Mouse (Mus musculus) layer of hippocampus, adult 9-11 months (tissue): Measurements from ENCODE around the gene Exosc5.
A peak's percentile ranks its signal among the peaks of the same experiment; 100 is the strongest.

Experiments used
- DNase-seq: peaks from one replicate; pipeline ENCODE4 v3.0.0; 2022

Exosc5 gene

DNA sequence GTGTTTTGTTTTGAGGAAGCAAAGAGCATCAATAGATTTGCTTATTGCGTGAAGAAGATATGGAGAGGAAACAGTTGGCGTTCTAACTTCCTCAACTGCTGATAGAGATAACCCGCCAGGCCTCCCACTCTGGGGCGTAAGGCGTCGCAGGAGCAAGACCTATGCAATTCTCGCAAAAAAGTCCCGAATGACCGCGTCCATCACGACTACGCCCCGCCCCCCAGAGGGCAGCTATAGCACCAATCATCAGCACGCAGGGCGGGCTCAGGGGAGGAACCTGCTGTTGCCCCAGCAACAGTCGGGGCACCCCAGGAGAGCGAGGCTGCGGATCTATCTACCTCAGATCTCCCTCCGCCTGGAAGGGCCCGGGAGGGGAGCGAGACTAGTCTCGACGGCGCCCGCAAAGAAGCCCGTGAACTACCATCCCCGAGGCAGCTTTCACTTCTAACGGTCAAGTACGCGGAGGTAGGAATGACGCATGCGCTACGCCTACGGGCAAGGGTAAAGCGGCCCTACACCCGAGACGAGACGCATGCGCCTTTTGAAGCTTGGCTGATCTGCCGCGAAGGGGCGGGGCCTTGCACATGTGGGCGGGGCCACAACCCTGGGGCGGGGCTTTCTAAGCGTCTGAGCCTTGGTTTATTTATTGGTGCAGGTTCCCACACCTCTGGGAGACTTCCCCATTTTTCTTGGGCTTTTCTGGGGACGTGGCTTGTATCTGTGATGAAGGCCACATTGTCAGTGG is 21.7 kb downstream of the Exosc5 start, which contains the start of gene B9d2:
Gene B9d2, plus strand, starts transcription at position 267 of the 745 bp plus-strand sequence.
- DNase-seq = peak; percentile 95

DNA sequence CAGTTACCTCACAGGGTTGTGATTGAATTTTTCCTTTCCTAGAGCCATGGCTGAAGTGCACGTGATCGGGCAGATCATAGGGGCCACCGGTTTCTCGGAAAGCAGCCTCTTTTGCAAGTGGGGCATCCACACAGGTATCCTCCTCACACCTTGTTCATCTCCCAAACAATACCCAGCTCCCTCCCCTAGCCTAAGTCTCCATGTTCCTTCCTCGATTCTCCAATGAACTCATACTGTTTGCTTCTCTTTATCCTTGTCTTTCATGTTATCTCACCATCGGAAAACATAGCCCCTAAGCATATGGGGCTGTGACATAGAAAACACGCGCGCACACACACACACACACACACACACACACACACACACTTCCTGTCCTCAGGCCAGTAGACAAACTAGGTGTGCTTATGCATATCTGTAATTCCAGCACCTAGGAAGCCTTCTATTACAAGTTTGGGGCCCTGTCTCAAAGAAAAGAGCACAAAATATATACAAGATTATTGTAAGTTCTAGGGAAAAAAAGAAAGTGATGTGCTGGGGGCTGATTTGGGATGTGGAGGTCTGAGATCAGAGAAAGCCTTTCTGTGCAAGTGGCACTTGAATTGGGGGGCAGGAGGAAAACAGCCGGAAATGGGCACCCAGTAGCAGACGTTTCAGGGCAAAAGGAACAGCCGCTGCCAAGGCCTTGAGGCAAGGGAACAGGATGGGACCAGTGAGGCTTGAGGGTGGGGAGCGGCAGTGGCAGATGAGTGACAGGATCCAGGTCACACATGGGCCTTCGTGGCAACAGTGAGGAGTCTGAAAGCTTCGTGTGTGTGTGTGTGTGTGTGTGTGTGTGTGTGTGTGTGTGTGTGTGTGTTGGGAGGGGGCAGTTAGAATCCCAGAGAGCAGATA is 22.6 kb downstream of the Exosc5 start:
- DNase-seq = no peak

GRCm38 (mm10) chr7:25683474-25684180 is 24.7 kb downstream of the Exosc5 start:
- no peak for DNase-seq

DNA sequence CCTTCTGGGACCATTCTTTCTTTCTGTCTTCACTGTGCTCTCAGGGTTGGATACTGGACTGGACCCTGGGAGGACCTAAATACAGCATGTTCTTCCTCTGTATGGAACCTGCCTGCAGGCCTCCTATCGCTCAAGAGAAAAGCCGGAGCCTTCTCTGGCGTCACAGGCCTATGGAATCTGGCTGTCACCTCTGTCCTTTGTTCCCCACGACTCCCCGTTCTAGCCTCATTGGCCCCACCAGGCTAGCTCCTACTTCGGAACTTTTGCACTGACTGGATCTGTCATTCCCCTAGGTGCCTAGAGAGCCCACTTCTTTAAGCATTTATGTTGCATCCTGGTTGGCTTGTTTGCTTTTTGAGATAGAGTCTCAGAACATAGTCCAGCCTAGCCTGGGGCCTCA is 25.7 kb downstream of the Exosc5 start:
- no peak for DNase-seq

- DNase-seq = no peak
Measured at GRCm38 (mm10) chr7:25685926-25686470, 27.0 kb downstream of the Exosc5 start.

DNA sequence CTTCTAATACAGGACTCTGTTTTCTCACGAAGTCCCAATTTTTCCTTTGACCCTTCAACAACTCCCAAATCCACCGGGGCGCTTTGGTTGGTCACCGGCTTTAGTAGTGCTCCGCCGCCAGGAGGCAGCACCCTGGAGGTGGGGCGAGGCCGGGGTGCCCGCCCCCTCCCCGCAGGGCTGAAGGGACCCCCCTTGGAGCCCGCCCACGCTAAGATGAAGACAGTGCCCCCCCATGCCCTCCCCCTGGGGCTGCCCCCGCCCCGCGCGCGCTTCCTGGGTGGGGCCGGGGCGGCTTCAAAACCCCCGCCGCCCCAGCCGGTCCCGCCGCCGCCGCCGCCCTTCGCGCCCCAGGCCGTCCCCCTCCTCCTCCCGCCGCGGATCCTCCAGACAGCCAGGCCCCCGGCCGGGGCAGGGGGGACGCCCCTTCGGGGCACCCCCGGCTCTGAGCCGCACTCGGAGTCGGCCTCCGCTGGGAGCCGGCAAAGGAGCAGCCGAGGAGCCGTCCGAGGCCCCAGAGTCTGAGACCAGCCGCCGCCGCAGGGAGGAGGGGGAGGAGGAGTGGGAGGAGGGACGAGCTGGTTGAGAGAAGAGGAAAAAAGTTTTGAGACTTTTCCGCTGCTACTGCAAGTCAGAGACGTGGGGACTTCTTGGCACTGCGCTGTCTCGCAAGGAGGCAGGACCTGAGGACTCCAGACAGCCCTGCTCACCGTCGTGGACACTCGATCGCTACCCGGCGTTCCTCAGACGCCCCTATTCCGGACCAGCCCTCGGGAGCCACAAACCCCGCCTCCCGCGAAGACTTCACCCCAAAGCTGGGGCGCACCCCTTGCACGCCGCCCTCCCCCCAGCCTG is 27.9 kb downstream of the Exosc5 start, which contains the start of gene Tgfb1:
Gene Tgfb1, plus strand, starts transcription at position 323 of the 852 bp plus-strand sequence.
- DNase-seq = no peak

- no peak for DNase-seq
Measured at GRCm38 (mm10) chr7:25687811-25688401, 28.9 kb downstream of the Exosc5 start.

- peak; percentile 70 for DNase-seq
Measured at GRCm38 (mm10) chr7:25688810-25689586, 30.0 kb downstream of the Exosc5 start.

- no peak for DNase-seq
Measured at GRCm38 (mm10) chr7:25689603-25690021, 30.6 kb downstream of the Exosc5 start.

DNA sequence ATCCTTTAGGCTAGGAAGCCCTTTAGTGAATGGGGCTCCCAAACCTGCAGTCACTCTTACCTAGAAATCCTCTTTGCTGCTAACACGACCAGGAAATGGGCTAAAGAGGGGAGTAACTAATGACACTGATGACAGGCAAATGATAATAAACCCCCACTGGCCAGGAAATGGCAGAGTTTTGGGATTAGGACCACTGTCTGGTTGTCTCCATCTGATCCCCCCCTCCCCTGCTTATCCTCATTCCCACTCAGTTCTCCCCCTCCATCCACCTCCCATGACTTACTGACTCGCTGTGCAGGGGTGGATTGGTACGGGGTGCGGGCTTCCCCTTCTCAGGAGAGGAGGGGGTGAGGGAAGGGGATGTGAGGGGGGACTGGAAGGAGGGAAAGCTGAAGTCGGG is 31.1 kb downstream of the Exosc5 start:
- DNase-seq = no peak

GRCm38 (mm10) chr7:25694104-25694503 is 35.1 kb downstream of the Exosc5 start:
- no peak for DNase-seq

DNA sequence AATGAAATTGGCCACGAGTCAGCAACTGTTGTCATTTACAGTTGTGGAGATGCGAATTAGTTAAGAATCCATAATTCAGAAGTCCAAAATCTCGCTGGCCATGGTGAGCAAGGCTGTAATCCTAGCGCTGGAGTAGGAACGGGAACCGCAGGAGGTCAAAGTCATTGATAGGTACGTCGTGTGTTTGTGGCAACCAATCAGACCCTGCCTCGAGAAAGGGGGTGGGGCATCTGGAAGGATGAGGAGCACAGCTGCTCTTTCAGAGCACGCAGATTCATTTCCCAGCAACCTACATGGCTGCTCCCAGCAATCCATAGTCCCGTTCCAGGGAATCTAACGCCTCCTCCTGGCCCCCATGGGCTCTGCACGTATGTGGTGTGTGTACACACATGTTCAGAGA is 40.9 kb downstream of the Exosc5 start:
- no peak for DNase-seq

DNA sequence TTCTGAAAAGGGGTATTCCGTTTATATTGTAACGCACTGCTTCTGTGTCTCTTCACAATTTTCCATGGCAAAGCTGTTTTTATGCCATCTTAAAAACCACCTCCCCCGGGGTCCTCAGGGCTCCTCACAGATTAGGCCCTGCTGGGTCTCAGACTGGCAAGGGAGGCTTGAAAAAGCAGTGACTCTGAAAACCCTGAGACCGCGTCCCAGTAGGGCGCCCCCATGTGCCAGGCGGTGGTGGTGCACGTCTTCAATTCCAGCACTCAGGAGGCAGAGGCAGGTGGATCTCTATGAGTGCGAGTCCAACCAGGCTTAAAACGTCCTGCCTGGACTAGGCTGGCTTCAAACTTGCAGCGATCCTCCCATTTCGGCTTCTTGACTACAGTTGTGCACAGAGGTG is 41.8 kb downstream of the Exosc5 start:
- no peak for DNase-seq

DNA sequence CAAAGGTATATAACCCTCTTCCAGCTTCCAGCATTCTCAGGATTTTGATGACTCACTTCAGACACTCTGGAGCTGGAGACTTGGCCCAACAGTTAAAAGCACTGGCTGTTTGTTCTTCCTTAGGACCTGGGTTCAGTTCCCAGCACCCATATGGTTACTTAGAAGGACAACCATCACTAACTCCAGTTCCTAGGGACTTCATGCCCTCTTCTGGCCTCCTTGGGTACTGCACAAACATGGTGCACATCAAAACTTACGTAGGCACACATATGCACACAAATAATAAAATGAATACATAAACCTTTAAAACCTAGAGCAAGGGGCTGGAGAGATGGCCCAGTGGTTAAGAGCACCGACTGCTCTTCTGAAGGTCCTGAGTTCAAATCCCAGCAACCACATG is 43.4 kb downstream of the Exosc5 start:
- DNase-seq = no peak

DNA sequence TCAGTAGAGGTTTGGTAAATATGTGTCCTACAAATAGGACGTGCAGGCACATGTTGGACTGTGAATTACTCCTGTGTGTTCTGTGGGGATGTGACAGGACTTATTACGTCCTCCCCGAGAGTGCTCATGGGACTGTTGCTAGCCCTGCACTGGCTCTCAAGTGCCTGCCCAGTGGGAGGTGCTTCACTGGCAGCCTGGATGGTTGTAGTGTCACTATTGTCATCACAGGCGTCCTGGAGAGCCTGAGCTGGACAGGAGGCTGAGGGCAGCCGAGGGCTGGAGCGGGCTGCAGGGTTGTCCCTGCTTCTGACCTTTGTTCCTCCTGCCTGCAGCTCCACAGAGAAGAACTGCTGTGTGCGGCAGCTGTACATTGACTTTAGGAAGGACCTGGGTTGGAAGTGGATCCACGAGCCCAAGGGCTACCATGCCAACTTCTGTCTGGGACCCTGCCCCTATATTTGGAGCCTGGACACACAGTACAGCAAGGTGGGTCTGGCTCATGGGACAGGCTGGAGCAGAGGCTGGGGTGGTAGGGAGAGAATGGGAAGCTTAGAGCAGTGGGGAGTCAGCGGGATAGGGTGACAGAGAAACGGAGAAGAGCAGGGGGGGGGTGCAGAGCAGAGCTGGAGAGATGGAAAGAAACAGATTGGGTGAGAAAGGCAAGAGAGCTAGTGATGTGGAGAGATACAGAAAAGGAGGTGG is 45.0 kb downstream of the Exosc5 start:
- DNase-seq = no peak

GRCm38 (mm10) chr7:25704716-25705364 is 45.9 kb downstream of the Exosc5 start:
- DNase-seq = no peak

- no peak for DNase-seq
Measured at GRCm38 (mm10) chr7:25705801-25706251, 46.9 kb downstream of the Exosc5 start.

DNA sequence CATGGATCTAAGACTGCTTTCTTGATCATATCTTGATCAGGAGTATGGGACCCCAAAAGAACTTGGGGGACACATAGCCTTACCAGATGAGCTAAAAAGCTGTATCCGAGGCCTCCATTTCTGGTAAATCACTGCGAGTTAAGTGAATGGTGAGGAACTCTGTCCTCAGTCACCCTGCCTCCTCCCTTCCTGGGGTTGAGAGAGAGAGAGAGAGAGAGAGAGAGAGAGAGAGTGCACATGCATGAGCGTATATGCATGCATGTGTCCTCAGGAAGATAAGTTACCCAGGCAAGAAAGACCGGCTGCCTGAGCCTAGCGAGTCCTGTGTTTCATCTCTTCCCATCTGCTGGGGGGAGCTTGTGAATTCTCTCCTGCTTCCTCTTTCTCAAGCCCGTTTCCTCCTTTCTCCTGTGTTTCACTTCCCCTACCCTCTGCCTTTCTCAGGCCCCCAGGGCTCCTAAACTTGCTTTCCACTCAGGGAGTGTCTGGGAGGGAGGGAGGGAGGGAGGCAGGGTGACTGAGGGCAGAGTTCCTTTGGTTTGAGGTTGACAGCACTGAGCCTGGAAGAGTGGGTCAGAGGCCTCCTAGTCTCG is 47.7 kb downstream of the Exosc5 start:
- no peak for DNase-seq
